Mouse (Mus musculus) megakaryocyte, embryonic 14.5 days (primary cell): ENCODE measurements around the gene Slc25a42.

Experiments
- FLI1 ChIP-seq: IDR thresholded peaks from 2 replicates; pipeline ENCODE4 v1.6.1; 2012; ENCODE audit warnings: low read length, inconsistent platforms, mixed read lengths
- GATA1 ChIP-seq: IDR thresholded peaks from 3 replicates; pipeline ENCODE4 v1.6.1; 2012; ENCODE audit warnings: mixed read lengths, low read length, inconsistent platforms, borderline replicate concordance

DNA sequence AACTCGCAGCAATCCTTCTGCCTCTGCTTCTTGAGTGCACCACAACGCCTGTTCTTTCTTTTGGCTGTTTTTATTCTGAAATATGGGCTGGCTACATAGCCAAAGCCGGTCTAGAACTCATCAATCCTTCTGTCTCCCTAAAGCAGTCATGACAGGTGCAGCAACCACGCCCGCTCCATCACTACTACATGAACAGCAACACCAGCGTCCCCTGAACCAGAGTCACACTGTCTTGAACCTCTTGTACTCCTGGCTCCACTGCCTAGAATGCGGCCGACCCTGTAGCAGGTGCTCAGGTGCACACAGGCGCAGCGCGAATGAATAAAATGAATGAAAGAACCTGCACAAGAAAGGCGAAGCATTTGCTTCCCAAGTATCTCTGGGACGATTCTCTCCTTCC, 21.5 kb upstream of the Slc25a42 start:
- TF ChIP-seq GATA1 = no peak
- TF ChIP-seq FLI1 = no peak
